Mouse (Mus musculus): ENCODE results near the gene Taf9b.
"Not testable (repeated sequence)": the region's sequence is repeated elsewhere in the genome, so short reads cannot be mapped to it uniquely, and the experiment has no call there.

Gene Taf9b

GRCm38 (mm10) chrX:106221058-106221457 is at the start of gene Taf9b:
Gene Taf9b (minus strand): TSS chrX:106221158.
- DNase-seq = no peak

DNA sequence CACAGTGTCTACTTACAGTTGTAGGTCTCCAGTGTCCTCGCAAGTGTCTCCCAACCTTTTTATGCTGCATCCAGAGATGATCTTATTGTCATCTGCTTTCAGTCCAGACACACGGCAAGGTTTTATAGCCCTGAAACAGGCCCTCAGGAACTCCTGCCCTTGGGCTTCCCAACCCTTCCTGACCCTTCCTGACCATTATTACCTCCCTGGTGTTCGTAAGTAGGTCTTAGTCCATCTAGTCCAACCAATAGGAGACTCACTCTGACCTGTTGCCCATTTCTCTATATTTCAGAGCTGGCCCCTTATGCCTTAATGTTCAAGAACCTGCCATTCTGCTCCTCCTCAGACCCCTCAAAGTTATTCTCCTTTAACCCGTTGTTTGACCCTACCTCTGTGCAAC is 34.3 kb upstream of the Taf9b start, which contains the start of gene Fnd3c2:
Gene Fnd3c2 (minus strand): TSS at position 101 of the 400 bp plus-strand sequence.
- no peak for DNase-seq

GRCm38 (mm10) chrX:106219171-106220032 is 1.6 kb downstream of the Taf9b start:
- peak; percentile 70 to 83 for DNase-seq

GRCm38 (mm10) chrX:106209100-106209499 is 11.9 kb downstream of the Taf9b start:
- DNase-seq = no peak

DNA sequence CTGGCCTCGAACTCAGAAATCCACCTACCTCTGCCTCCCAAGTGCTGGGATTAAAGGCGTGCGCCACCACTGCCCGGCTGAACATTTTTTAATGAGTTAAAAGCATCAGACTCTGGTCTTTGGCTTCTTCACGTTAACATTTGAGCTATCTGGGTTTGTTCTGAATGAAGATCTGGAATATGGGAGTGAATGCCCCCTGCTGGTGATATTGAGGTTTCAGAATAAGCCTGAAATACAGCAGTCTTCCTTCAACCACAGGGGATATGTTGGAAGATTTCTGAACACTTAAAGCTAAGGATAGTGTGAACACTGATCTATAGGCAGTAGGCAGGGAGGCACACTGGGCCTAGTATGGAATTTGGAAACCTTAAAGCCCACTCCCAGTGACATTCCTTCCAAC is 22.1 kb downstream of the Taf9b start:
- no peak for DNase-seq

- DNase-seq = peak in 1 of 2 experiments; percentile 25
Observed at GRCm38 (mm10) chrX:106197308-106197707, 23.6 kb downstream of the Taf9b start.

- DNase-seq = not testable (repeated sequence)
Observed at GRCm38 (mm10) chrX:106194361-106194760, 26.6 kb downstream of the Taf9b start.

DNA sequence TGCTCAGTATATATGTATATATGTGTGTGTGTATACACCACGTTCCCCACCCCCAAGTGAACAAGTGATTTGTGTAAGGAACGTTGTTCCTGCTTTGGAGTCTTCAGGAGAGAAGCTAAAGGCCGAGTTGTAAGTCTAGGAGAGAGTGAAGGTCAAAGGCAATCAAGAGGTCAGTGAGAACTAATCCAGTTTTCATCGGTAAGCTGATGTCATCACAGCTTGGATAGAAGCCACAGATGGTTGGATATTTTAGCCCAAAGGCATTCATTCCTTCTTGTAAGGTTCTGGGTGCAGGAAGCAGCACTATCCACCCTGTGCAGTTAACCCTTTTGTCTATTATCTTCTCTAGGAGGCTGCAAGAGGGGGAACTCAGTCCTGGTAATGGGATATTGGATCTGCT is 30.9 kb downstream of the Taf9b start:
- DNase-seq = peak in 1 of 2 experiments; percentile 25

- no peak for DNase-seq
Observed at GRCm38 (mm10) chrX:106189356-106189755, 31.6 kb downstream of the Taf9b start.

DNA sequence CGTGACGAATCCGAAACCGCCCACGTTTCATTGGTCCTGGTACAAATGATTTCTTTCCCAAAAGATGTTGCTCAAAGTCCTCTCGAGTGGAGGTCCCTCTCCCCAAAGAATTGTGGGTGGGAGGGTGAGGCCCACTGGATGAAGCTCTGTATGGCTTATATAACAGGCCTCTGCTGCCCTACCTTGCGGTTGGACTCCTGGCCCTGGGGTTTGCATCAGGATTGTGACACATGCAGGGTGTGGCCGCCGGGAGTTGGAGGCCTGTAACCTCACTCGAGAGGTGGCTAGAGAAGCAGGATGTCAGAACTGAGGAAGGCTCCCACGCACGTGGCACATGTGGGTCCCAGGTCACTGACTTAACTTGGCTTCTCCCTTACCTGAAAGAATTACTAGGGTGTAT is 33.2 kb downstream of the Taf9b start:
- peak; percentile 49 to 71 for DNase-seq

DNA sequence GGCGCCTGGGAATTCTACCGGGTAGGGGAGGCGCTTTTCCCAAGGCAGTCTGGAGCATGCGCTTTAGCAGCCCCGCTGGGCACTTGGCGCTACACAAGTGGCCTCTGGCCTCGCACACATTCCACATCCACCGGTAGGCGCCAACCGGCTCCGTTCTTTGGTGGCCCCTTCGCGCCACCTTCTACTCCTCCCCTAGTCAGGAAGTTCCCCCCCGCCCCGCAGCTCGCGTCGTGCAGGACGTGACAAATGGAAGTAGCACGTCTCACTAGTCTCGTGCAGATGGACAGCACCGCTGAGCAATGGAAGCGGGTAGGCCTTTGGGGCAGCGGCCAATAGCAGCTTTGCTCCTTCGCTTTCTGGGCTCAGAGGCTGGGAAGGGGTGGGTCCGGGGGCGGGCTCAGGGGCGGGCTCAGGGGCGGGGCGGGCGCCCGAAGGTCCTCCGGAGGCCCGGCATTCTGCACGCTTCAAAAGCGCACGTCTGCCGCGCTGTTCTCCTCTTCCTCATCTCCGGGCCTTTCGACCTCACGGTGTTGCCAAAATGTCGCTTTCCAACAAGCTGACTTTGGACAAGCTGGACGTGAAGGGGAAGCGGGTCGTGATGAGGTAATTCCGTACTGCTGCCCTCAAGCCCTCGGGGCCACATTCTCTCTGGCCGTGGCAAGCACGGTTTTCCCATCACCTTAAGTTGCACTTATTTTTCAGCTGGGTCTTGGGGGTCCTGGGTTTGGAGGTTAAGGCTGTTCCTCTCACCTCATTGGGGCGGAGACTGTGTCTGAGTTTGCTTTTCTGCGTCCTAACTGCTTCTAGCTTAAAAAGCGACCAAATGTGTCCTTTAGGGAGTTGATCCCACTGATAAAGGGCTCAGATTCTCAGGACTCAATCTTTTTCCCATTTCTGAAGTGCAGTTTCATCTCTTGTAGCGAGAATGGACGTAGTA is 34.0 kb downstream of the Taf9b start, which contains the start of gene Pgk1:
Gene Pgk1 (plus strand): TSS at position 388 of the 937 bp plus-strand sequence.
- peak; percentile 94 to 95 for DNase-seq

DNA sequence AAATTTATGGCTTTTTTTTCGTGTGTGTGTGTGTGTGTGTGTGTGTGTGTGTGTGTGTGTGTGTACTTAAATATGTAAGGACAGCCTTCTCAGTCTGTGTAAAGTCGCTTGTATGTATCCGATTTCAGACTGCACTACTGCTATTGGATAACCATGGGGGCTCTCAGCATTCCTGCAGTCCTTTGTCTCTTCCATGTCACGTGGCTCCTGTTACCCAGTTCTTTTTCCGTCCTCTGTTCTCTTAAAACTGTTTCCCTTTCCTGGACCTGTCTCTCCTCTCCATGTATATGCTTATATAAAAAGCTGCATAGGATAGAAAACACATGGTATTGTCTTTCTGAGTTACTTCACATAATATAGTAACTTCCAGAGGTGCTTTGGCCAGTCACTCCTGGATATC is 35.3 kb downstream of the Taf9b start:
- DNase-seq = no peak

GRCm38 (mm10) chrX:106184279-106184678 is 36.7 kb downstream of the Taf9b start:
- no peak for DNase-seq

DNA sequence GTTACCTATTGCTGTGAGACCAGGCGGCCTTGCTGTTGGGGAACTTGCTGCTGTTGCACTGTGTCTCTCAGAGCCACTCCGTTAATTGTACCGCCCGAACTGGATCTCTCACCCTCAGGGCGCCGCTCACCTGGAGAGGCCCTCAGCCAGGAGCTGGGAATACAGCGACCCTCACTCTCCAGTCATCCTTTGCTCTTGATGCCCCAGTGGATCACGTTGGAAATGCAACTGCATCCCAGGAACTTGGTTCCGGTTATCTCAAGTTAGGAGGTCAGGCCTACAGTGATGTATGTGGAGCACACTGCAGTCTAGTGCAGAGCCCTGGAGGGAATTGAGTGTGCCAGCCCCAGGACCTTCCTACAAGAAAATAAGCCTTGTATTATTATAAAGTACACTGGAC is 44.6 kb downstream of the Taf9b start:
- DNase-seq = no peak

GRCm38 (mm10) chrX:106171853-106172154 is 49.2 kb downstream of the Taf9b start:
- DNase-seq = peak in 1 of 2 experiments; percentile 11

GRCm38 (mm10) chrX:106171106-106171852 is 49.7 kb downstream of the Taf9b start:
- peak; percentile 75 to 83 for DNase-seq

GRCm38 (mm10) chrX:106165089-106165488 is 55.9 kb downstream of the Taf9b start:
- DNase-seq = no peak

- no peak for DNase-seq
Observed at GRCm38 (mm10) chrX:106164555-106164954, 56.4 kb downstream of the Taf9b start.

- no peak for DNase-seq
Observed at GRCm38 (mm10) chrX:106163995-106164394, 57.0 kb downstream of the Taf9b start.

All from kidney, postnatal 36 days (tissue).